Mouse (Mus musculus): ENCODE data around the gene Mrpl1.

Gene Mrpl1

DNA sequence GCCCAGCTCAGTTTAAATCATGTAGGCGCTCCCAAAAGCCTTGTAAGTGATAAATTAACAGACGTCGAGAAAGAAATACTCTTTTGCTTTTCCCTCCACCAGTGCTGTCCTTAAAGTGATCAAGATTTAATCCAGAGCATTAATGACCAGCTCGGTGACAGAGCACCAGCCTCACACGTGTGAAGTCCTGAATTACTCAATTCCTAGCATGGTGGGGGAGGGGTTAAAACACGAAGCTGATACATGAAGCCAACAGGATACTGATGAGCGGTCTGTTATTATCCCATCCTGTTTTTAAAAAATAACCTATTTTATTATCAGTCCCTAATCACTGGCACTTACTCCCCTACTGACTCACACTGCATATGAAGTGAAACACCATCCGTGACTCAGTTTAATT, 102.4 kb downstream of the Mrpl1 start:
- DNase-seq (ENCODE audit: low spot score) = no peak

Measured in left cerebral cortex, adult 11 months (tissue).